Mouse (Mus musculus) lung, postnatal 36 days (tissue): Measurements from ENCODE around the gene Trarg1.
A peak's percentile ranks its signal among the peaks of the same experiment; 100 is the strongest.
"Not testable (repeated sequence)": the region's sequence is repeated elsewhere in the genome, so short reads cannot be mapped to it uniquely, and the experiment has no call there.

Experiments used
- DNase-seq: peaks from one replicate; pipeline ENCODE4 v3.0.0; 2022; ENCODE audit warnings: mixed read lengths

The Trarg1 gene

DNA sequence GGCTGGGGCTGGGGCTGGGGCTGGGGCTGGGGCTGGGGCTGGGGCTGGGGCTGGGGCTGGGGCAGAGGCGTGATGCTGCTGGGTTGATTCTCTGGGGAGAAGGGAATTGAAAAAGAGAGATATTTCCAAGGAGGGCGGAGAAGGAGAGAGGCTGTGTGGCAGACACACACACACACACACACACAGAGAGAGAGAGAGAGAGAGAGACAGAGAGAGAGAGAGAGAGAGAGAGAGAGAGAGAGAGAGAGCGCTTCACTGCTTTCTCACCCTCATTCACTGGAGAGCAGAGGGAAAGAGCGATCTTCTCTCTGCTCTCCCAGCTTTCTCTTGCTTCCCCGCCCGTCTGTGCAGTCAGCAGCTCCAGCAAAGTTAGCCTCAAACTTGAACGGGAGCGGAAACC, at the start of gene Trarg1:
Gene Trarg1 (plus strand): TSS at position 301 of the 400 bp plus-strand sequence.
- DNase-seq, result not testable (repeated sequence)

DNA sequence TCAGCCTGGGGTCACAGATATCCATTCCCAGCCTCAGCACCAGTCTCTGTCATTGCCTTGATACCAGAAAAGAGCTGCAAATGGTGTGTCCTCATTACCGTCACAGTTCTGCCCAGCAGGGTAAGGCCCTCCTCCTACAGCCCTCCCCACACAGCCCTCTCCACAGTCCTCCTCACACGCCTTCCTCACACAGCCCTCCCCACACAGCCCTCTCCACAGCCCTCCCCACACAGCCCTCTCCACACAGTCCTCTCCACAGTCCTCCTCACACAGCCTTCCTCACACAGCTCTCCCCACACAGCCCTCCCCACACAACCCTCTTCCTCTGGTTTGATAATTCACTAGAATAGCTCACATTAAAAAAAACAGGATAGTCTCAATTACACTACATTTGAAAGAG, 49.6 kb upstream of the Trarg1 start:
- DNase-seq, result no peak

DNA sequence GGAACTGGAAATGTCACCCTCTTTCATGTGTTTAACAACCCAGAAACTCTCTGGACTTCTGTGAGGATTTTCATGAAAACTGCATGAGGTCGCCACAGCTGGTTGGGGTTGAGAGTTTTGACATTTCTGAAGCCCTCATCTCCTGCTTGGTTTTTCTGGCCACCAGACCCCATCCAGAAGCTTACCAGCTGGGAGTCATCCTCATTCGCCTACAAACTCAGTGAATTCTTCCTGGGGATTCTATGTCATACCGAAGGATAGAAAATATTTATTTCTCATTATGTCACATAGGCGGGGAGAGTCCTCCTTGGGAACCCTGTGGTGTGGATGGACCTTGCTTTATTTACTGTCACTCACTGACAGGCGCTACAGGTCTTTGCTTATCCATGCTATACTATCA, 49.1 kb upstream of the Trarg1 start:
- peak; percentile 16 for DNase-seq

DNA sequence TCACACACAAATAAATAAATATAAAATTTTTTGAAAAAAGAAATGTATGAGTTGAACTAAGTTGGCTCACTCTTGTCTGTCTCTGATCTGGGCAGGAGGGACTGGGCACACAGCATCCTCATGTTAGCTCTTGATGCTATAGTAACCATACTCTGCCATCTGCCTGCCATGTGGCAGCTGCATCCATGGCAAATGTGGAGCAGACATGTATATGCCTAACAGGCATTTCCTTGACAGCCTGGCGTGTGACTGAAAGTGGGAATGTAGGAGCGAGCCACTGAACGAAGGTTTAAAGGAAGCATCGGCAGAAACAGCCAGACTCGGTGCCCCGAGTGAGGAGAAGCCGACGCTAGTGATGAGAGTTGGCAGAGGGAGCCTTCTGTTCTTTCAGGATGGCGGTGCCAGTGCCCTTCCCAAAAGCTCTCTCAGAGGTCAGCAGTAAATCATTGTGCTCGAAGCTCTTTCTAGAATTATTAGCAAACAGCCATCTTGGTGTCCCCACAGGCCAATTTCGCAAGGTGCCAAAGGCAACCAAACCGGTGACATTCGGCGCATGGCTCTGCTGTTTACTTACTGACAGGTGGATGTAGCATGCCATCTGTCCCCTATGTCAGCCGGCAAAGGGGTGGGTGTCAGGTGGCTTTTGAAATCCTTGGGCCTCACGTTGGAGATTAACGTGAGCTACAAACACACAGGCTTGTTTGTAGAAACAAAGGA, 40.2 kb upstream of the Trarg1 start:
- DNase-seq, result no peak

DNA sequence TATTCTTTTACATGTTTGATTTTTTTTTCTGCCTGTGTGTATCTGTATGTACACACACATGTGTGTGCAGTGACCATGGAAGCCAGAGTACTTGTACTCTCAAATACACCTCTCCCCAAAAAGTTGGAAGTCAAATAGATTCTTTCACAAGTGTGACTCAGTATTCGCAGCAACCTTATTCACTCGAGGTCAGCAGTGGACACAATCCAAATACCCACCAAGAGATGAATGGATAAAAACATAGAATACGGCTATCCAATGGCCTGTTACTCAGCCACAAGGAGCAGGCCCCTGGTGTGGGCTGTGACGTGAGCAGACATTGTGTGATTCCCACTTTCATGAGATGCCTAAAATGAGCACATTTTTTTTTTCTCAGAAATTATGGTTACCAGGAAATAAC, 39.4 kb upstream of the Trarg1 start:
- no peak for DNase-seq

DNA sequence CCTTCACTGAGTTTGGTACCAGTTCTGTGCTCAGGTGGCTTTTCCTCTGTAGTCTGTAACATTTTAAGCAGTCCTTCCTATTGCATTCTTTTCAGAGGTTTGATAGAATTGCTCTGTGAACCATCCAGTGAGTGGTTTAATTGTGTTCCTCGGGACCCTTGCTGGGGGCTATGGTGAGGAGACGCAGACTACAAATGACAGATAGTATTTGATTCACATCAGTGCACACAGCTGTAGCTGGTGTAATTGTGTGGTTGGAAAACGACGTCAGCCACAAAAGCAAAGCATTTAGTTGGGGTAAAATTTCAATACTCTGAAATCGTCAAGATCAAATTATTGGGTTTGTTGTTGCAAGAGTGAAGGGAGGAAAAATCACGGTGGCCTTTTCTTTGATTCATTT, 35.4 kb upstream of the Trarg1 start:
- no peak for DNase-seq

DNA sequence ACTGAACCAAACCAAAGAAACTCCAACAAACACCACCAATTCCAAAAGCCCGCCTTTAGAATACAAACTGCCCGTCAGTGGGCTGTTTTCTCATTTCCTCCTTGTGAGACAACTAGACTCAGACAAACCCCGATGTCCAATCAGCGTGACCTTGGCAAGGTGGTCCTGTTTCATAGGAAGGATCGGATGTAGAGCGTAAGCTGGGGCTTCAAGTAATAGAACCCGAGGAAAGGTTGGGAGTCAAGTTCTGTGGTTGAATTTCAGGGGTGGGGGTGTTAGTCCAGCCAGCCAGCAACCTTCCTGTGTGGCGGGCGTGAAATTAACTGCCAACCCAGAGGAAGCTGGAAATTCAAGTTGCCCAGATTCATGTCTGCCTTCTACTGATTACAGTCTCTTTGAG, 34.6 kb upstream of the Trarg1 start:
- DNase-seq, result no peak

DNA sequence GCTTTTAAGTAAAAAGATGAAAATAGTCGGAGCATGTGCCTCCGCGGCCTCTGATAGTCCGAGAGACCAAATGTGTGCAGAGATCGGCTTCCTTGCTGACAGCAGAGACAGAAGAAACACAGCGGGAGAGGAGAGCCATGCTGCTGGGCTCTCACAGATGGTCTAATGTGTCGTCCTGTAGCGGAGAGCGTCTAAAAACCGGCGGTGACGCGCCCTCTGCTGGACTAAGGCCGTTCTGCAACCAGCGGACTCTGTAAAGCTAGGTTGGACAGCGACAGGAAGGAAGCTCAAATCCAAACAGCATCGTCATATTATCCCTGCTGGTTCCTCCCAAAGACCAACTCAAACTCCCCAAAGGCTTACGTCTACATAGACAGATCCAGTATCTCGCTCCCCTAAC, 33.7 kb upstream of the Trarg1 start:
- peak; percentile 94 for DNase-seq

DNA sequence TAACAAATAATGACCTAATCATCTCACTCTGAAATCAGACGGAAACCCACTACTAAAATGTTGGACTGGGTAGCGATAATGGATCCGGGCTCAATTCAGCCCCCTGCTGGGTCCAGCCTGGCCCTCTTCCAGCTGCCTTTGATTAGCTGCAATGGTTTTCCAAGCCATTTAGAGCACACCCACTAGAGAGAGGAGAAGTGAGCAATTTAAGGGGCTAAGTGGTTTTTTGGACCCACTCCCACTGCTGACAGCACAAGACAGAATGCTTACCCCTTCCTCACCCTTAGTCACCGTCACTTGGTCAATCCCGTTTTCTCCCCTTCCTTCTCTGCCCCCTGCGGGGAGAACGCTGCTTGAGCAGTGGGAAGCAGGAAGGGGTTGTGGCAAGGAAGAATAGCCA, 32.5 kb upstream of the Trarg1 start:
- DNase-seq, result no peak

DNA sequence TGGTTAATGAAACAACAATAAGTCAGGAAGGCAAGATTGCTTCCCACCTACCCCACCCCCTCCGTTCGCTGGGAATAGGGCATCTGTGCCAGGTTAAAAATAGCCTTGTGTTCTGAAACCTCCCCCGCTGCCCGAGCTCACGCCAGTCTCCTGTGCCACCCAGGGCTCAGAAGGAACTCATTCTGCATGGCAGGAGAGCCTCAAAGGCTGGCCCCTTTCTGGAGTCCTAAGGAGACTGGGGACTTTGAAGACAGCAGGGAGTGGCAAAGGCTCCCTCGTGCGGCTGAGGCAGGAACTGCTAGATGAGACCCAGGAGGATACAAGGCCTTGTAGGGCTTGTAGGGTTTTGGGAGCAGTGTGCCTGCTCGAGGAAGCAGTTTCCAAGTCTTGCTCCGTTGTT, 32.1 kb upstream of the Trarg1 start:
- peak; percentile 83 for DNase-seq

DNA sequence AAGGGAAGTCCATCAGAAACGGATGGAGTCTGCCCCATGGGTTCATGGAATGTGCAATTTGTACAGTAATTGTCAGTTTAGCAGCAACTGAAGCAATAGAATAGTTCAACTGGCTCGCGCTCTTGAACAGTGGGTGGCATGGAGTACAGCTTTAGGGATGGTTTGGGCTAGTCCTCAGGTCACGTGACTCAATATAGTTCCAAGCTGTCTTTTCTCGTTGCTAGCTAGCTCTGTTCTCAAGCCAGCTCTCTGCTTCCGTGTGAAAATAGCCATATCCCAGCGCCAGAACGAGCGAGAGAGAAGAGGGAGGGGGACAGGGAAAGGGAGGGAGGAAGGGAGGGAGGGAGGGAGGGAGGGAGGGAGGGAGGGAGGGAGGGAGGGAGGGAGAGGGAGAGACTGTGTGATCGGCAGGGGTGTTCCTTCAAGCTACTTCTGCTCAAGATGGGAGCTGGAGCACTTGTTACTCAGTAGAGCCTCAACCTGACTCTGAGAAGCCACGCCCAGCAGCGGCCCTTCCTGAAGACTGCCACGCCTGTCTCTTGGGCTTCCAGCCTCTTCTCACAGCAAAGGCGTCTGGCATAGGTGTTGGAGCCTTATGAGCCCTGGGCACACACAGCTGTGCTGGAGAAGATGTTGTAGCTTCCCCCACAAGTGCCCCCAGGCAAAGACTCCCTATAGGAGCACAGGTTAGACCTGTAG, 28.6 kb upstream of the Trarg1 start:
- no peak for DNase-seq

DNA sequence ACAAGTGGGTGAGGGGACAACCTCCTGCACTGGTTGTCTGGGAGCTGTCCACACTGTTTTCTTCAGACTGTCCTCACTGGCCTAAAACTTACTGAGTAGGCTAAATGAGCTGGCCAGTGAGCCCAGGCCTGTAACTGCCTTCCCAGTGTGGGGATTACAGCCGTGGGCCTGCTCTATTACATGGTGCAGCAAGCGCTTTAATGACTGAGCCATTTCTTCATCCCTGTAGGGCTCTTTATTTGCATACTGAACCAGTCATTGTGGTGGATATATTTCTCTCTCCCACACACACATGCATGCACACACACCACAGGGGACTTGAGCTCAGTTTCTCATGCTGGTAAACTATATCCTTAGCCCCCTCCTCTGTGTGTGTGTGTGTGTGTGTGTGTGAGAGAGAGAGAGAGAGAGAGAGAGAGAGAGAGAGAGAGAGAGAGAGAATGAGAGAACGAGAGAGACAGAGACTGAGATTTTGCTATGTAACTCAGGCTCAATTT, 26.7 kb upstream of the Trarg1 start:
- no peak for DNase-seq

DNA sequence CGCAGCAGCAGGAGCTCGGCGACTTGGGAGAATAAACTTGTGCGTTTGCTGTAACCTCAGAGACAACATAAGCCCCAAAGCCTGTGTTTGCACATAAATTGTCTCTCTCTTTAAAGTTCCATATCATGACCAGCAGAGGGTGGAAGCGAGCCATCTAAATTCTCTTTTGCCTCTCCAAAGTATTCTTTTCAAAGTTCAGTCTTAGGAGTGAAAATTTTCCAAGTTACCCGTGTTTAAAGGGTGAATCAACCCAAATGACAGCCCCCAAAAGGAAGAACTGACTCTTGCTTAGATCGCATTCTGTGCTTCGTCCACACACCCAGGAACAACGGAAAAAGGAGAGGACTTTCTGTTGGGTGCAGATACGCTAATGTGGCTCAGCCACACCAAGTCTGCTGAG, 24.5 kb upstream of the Trarg1 start:
- peak; percentile 59 for DNase-seq

DNA sequence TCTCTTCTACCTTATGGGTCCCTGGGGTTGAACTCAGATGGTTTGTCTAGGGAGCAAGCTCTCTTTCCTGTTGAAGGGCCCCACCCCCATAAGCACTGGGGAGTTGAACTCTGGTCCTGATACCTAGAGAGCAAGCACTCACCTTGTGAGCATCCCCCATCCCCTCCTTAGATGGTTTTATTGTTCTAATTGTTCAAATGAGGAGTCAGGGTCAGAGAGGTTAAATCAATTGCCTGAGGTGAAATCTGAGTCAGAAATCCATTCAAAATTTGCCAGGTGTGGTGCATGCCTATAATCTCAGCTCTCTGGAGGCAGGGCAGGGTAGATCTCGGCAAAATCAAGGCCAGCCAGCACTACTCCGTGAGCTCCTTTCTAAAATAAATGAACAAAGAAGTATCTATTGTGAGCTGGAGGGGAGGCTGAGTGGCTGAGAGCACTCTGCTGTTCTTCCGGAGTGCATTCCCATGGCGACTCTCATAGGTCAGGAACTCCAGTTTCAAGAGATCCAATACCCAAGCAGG, 22.1 kb upstream of the Trarg1 start:
- DNase-seq, result no peak

DNA sequence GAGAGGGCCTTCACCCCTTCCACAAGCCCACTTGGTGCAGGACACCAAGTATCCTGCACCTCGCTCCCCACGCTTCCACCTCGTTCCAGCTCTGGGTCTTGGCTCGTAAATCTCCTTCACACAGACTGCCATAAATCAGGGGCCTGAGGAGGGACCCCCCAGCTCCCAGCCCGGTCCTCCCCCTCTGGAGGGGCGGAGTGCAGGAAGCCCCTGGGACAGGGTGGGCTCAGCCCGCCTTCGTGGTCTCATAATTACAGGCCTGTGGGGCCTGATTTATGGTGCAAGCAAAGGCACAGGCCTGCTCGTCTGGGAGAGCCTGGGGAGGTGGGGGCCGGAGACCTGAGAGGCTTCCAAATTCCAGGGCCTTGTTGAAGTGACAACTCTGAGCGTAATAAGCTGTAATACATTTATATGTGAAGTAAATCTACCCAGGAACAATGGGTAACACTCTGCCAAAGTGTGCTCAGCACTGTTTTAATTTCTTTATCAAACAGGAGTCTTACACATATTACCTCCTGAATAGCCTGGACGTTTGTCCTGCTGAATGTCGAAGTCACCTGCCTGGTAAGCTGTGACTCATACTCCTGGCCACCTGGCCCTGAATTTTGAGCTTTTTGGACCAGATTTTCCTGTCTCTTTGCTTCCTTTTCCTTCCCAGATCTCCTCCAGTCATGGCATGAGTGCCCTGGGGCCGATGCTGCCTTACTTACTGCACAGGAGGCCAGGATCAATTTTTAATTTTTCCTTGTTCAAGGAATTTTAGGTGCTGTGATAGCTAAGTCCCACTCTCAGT, 20.3 kb upstream of the Trarg1 start:
- DNase-seq, result no peak

DNA sequence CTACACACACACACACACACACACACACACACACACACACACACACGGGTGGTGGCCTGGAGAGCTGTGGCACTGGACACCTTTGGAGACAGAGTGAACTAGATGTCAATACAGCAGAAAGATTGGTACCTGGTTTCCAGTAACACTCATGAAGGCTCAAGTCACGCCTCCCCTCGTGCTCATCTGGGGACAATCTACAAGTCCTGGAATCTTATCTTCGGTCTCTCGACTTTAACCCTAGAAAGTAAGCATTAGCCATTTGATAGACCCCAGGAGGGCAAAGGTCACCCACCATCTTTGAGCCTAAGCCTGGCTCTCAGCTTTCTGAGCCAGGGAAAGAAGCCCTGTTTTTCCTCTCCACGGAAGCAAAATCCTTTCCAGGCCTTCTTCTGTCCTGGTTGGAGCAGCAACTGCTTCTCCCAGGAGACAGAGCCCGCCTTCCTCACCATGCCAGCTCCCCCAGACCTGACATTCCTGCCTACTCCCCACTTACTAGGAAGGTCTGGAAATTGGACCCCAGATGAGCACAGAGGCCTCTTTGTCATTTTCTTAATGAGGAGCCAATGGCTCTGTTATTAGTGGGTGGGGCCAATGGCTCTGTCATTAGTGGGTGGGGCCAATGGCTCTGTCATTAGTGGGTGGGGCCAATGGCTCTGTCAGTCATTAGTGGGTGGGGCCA, 17.7 kb upstream of the Trarg1 start:
- no peak for DNase-seq

DNA sequence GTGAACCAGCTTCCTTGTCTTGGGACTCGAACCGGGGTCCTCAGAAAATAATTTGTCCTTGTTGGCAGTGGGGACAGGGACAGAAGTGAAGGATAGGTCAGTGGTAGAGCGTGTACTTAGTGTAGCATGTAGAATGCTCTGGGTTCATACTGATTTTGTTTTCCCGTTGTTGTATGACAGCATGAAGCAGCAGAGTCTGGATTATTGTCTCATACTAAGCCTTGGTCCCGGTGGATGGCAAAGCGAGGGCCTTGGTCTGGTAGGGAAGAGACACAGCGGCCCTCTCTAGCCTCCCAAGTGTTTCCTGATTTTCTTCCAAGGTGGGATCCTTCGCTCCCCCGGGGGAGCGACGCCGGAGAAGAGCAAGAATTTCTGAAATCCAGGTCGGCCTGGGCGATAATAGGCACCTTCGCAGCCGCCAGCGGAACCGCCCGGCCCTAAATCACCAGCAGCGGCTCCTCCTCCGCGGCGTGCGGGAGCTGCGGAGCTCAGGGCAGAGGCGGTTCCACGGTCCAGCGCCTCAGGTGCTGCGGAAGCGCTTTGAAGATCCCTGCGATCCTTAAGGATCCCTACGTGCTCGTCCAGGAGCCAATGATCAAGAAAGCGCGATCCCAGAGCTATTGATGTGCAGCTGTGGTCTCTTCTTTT, 13.5 kb upstream of the Trarg1 start:
- DNase-seq, result no peak

DNA sequence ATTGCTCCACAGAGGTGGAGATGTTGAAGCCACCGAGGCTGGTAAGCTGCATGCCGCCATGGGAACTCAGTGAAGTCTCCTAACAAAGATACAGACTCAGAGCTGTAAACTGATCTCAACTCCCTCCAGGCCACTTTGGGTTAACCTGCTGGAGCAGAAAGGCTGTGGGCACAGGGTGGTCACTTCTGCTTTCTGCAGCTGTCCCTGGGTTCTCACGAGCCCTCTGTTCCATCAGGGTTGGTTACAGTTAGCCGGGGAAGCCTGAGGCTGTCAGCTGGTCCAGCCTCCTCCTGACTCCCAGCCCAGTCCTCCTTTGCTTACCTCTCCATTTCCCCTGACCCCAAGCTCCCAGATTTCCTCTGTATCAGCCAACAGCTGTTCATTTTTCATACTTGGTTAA, 11.8 kb upstream of the Trarg1 start:
- DNase-seq, result no peak

DNA sequence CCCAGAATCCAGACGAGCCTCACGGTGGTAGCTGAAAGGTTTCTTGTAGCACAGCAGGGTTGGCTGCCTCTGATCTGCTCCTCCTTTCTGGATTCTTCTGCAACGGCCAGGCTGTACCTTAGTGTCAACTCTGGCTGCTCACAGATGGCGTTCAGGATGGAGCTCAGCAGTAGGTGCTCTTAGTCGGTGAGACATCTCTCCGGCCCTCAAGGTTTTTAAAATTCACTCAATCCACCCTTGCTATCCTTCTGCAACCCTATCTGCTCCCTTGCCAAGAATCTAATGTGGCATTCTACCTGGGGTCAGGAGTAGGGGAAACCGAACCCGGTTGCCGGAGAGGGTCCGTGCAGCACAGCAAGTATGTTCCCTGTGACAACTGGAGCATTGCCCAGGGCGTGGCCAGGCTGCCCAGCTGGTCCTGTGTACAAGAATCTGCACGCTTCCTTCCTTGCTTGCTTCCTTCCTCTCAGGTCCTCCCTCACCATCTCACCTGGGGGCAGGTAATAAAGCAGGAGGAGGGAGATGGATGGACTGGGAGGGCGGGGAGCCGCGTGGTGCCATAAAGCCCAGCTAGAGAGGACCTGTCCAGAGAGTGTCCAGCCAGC, 7.6 kb upstream of the Trarg1 start, which contains the start of gene Bhlha9:
Gene Bhlha9 (plus strand): TSS at position 600 of the 605 bp plus-strand sequence.
- DNase-seq, result no peak

DNA sequence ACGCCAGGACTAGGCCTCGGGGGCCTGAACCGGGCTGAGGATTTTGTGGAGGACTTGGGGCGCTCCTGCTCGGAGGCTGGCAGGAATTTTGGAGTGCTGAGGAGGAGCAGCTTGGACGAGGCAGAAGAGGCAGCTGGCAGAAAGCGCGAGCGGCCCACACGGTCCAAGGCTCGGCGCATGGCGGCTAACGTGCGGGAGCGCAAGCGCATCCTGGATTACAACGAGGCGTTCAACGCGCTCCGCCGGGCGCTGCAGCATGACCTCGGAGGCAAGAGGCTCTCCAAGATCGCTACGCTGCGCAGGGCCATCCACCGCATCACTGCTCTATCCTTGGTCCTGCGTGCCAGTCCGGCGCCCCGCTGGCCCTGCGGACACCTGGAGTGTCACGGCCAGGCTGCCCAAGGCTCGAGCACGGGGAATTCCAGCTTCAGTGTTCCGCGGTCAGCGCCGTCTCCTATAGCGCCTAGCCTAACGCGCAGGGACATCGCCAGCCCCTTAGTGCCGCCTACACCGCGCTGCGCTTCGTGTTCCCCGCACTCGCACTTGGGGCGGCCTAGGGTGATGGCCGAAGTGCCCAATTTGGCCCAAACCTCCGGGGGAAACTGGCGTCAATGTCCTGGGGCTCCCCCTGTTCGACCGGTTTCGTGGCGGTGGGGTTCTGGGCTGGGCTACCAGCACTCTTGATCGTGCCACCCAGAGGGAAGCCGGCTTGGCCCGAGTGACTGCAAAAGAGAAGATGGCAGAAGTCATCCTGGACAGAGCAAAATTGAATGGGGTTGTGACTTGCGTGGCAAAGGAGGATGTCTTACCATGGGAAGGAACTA, 6.8 kb upstream of the Trarg1 start:
- DNase-seq, result no peak

DNA sequence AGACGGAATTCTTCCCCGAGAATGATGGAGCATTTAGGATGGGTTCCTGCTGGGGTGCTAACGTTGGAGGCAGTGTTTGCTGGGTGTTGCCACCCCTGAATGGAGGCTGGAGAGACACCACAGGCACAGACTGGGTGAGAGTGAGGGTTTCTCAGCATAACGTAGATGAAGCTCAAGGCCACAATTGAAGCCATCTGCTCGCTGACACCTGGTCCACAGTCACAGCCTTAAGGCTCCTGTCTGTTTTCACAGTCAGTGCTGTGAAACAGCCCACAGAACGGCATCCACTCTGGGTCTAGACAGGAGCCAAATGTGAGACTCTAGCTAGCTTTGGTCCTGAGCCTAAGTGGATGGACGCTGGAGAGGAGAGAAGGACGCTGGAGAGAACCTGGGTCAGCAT, 5.4 kb upstream of the Trarg1 start:
- no peak for DNase-seq
